Mouse (Mus musculus): ENCODE data around the gene Gatad2b. TPM values are rescaled to one million over a fixed set of nuclear protein-coding genes. Genes with fewer than 3 reads are reported as not detected.
"Not testable (repeated sequence)": the region's sequence is repeated elsewhere in the genome, so short reads cannot be mapped to it uniquely, and the experiment has no call there.

Gatad2b gene
- polyA plus RNA-seq, 2 experiments = 16.8 to 39.9 TPM

DNA sequence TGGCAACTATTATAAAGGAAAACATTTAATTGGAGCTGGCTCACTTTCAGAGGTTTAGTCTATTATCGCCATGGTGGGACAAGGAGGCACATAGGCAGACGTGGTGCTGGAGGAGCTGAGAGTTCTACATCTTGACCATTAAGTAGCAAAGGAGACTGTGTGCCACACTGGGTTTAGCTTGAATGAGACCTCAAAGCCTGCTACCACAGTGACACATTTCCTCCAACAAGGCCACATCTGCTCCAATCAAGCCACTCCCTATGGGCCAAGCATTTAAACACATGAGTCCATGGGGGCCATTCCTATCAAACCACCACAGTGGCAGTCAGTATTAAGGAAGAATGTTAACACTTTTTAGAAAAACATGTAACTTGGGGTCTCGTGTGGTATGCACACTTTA, 45.2 kb downstream of the Gatad2b start:
- no peak for TF ChIP-seq POLR2A (IDR thresholded peaks at IDR 0.05; ENCODE audit: borderline replicate concordance, extremely low read depth, insufficient read depth, insufficient read length)
- peaks cover 13% of the 10 kb centered on the region for H3K36me3 ChIP-seq (ENCODE audit: control insufficient read depth, insufficient read depth, low read length)
- no peaks in the 10 kb centered on the region for H3K9me3 ChIP-seq (ENCODE audit: control insufficient read depth, low read length)
- H3K9ac ChIP-seq (ENCODE audit: low read depth, low read length, severe bottlenecking) = no peak overlapping the region
- 66% methylated on average over 3 of the region's 3 CpGs for whole genome bisulfite sequencing
- ATAC-seq (ENCODE audit: low FRiP score, low read depth) (no peak), DNase-seq (ENCODE audit: low spot score) (no peak)
- H3K4me1 ChIP-seq (ENCODE audit: control insufficient read depth, insufficient read depth, low read length) = no peaks in the 10 kb centered on the region
- no peak overlapping the region for H3K4me2 ChIP-seq (replicated peaks; ENCODE audit: low read depth, low read length, severe bottlenecking)
- H3K27me3 ChIP-seq (ENCODE audit: control insufficient read depth, insufficient read depth, low read length) = no peaks in the 10 kb centered on the region
- no peak overlapping the region for H3K27ac ChIP-seq (replicated peaks; ENCODE audit: low read depth, low read length)
- no peak overlapping the region for H3K4me3 ChIP-seq (replicated peaks; ENCODE audit: low read length)

DNA sequence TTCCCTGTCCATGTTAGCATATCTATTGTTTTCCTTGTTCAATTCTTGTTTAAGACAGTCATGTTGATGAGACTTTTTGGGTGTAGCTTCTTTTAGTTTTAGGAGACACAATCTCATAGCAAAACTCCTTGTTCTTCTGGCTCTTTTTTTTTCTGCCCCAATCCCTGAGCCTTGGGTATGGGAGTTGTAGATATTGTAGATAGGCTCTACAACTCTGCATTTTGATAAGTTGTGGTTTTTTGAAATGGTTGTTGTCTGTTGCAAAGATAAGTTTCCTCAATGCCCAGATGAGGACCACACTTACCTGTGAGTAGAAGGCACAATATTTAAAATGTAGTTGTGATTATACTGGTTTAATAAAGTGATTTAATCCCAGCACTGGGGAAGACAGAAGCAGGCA, 47.2 kb downstream of the Gatad2b start:
- no peak overlapping the region for H3K4me2 ChIP-seq (replicated peaks; ENCODE audit: low read depth, low read length, severe bottlenecking)
- no peaks in the 10 kb centered on the region for H3K9me3 ChIP-seq (ENCODE audit: control insufficient read depth, low read length)
- no peaks in the 10 kb centered on the region for H3K27me3 ChIP-seq (ENCODE audit: control insufficient read depth, insufficient read depth, low read length)
- H3K36me3 ChIP-seq (ENCODE audit: control insufficient read depth, insufficient read depth, low read length) = peaks cover 22% of the 10 kb centered on the region
- H3K27ac ChIP-seq (replicated peaks; ENCODE audit: low read depth, low read length) = no peak overlapping the region
- H3K4me3 ChIP-seq (replicated peaks; ENCODE audit: low read length) = no peak overlapping the region
- ATAC-seq (ENCODE audit: low FRiP score, low read depth) (no peak), DNase-seq (ENCODE audit: low spot score) (no peak)
- no peak overlapping the region for H3K9ac ChIP-seq (ENCODE audit: low read depth, low read length, severe bottlenecking)
- no peak for TF ChIP-seq POLR2A (IDR thresholded peaks at IDR 0.05; ENCODE audit: borderline replicate concordance, extremely low read depth, insufficient read depth, insufficient read length)
- H3K4me1 ChIP-seq (ENCODE audit: control insufficient read depth, insufficient read depth, low read length) = no peaks in the 10 kb centered on the region

DNA sequence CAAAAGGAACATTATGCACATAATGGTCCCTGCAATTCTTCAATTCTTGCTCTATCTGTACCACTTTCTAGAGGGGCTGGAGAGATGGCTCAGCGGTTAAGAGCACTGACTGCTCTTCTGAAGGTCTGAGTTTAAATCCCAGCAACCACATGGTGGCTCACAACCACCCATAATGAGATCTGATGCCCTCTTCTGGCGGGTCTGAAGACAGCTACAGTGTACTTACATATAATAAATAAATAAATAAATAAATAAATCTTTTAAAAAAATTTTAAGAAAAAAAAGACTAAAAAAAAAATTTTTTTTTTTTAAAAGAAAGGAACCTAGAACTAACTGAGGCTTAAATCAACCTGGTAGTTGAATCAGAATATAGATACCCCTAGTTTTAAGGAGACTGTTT, 49.9 kb downstream of the Gatad2b start:
- not testable (repeated sequence) for H3K4me3 ChIP-seq (replicated peaks; ENCODE audit: low read length); H3K27ac ChIP-seq (replicated peaks; ENCODE audit: low read depth, low read length); H3K9ac ChIP-seq (ENCODE audit: low read depth, low read length, severe bottlenecking); ATAC-seq (ENCODE audit: low FRiP score, low read depth); DNase-seq (ENCODE audit: low spot score); H3K4me1 ChIP-seq (ENCODE audit: control insufficient read depth, insufficient read depth, low read length); H3K27me3 ChIP-seq (ENCODE audit: control insufficient read depth, insufficient read depth, low read length); H3K4me2 ChIP-seq (replicated peaks; ENCODE audit: low read depth, low read length, severe bottlenecking); H3K9me3 ChIP-seq (ENCODE audit: control insufficient read depth, low read length)
- WGBS = 56% methylated on average over 2 of the region's 2 CpGs
- H3K36me3 ChIP-seq (ENCODE audit: control insufficient read depth, insufficient read depth, low read length) = peaks cover 40% of the 10 kb centered on the region

DNA sequence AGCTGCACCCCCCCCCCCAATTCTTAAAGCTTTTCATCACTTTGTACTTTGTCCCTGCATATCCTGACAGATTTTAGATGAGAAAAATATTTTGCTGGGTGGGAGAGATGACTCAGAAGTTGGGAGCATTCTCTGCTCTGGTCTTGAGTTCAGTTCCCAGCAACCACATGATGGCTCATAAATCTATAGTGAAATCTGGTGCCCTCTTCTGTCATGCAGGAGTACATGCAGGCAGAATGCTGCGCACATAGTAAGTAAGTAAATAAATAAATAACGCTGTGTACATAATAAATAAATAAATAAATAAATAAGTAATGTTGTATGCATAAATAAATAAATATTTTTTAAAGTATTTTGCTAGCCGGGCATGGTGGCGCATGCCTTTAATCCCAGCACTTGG, 54.9 kb downstream of the Gatad2b start:
- no peak for TF ChIP-seq POLR2A (IDR thresholded peaks at IDR 0.05; ENCODE audit: borderline replicate concordance, extremely low read depth, insufficient read depth, insufficient read length)
- no peak for ATAC-seq (ENCODE audit: low FRiP score, low read depth)

DNA sequence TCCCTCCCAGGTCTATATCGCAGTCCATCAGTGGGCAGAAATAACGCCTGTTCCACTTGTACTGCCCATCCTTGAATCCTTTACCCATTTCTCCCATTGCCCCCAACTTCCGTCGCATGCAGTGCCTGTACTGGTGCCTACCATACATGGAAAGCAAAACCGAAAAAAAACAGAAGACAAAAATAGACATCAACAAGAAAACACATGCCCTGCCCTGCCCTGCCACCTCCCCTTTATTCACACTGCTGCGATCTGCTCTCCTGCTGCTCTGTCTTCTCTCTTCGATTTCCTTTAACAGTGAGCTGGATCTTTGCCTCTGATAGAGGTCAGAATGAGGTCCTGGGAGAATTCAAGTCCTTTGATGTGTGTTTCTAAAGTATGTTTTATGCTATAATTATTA, 65.0 kb downstream of the Gatad2b start:
- no peak overlapping the region for H3K4me2 ChIP-seq (replicated peaks; ENCODE audit: low read depth, low read length, severe bottlenecking)
- no peaks in the 10 kb centered on the region for H3K4me1 ChIP-seq (ENCODE audit: control insufficient read depth, insufficient read depth, low read length)
- H3K27ac ChIP-seq (replicated peaks; ENCODE audit: low read depth, low read length) = no peak overlapping the region
- TF ChIP-seq POLR2A (IDR thresholded peaks at IDR 0.05; ENCODE audit: borderline replicate concordance, extremely low read depth, insufficient read depth, insufficient read length) = no peak
- no peaks in the 10 kb centered on the region for H3K9me3 ChIP-seq (ENCODE audit: control insufficient read depth, low read length)
- H3K27me3 ChIP-seq (ENCODE audit: control insufficient read depth, insufficient read depth, low read length) = no peaks in the 10 kb centered on the region
- no peak overlapping the region for H3K9ac ChIP-seq (ENCODE audit: low read depth, low read length, severe bottlenecking)
- 91% methylated on average over 7 of the region's 7 CpGs for WGBS
- no peak overlapping the region for H3K4me3 ChIP-seq (replicated peaks; ENCODE audit: low read length)
- ATAC-seq (ENCODE audit: low FRiP score, low read depth) = no peak
- DNase-seq (ENCODE audit: low spot score) = no peak
- H3K36me3 ChIP-seq (ENCODE audit: control insufficient read depth, insufficient read depth, low read length) = peaks cover 79% of the 10 kb centered on the region

More for the DNA sequence above, 54.9 kb downstream of the Gatad2b start:
- 97% methylated on average over 4 of the region's 4 CpGs for WGBS
- DNase-seq (ENCODE audit: low spot score) = no peak
- H3K4me1 ChIP-seq (ENCODE audit: control insufficient read depth, insufficient read depth, low read length) = no peaks in the 10 kb centered on the region
- no peak overlapping the region for H3K27ac ChIP-seq (replicated peaks; ENCODE audit: low read depth, low read length)
- H3K9me3 ChIP-seq (ENCODE audit: control insufficient read depth, low read length) = no peaks in the 10 kb centered on the region
- H3K4me2 ChIP-seq (replicated peaks; ENCODE audit: low read depth, low read length, severe bottlenecking) = no peak overlapping the region
- H3K9ac ChIP-seq (ENCODE audit: low read depth, low read length, severe bottlenecking) = no peak overlapping the region
- H3K36me3 ChIP-seq (ENCODE audit: control insufficient read depth, insufficient read depth, low read length) = peaks cover 65% of the 10 kb centered on the region
- no peak overlapping the region for H3K4me3 ChIP-seq (replicated peaks; ENCODE audit: low read length)
- H3K27me3 ChIP-seq (ENCODE audit: control insufficient read depth, insufficient read depth, low read length) = no peaks in the 10 kb centered on the region

DNA sequence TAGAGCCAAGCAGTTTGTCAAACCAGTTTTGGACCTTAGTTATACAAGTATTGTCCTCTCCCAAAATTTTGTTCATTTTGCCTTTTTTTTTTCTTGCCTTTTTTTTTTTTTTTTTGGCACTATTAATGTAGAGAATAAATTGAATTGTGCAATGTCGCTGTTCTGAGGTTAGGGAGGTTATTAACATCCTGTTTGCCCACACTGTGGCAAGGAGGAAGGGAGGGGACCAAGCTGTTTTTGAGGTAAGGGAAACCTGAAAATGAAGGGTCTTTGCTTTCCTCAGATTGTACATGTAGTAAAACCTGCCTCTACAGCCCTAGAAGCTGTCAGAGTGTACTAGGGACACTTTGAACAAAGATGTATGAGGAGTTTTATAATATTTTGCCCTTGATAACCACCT, 66.3 kb downstream of the Gatad2b start:
- ATAC-seq (ENCODE audit: low FRiP score, low read depth) = no peak
- TF ChIP-seq POLR2A (IDR thresholded peaks at IDR 0.05; ENCODE audit: borderline replicate concordance, extremely low read depth, insufficient read depth, insufficient read length) = no peak
- no peak overlapping the region for H3K4me3 ChIP-seq (replicated peaks; ENCODE audit: low read length)
- H3K4me1 ChIP-seq (ENCODE audit: control insufficient read depth, insufficient read depth, low read length) = no peaks in the 10 kb centered on the region
- no peaks in the 10 kb centered on the region for H3K27me3 ChIP-seq (ENCODE audit: control insufficient read depth, insufficient read depth, low read length)
- no peak for DNase-seq (ENCODE audit: low spot score)
- no peak overlapping the region for H3K4me2 ChIP-seq (replicated peaks; ENCODE audit: low read depth, low read length, severe bottlenecking)
- no peak overlapping the region for H3K27ac ChIP-seq (replicated peaks; ENCODE audit: low read depth, low read length)
- no peaks in the 10 kb centered on the region for H3K9me3 ChIP-seq (ENCODE audit: control insufficient read depth, low read length)
- no peak overlapping the region for H3K9ac ChIP-seq (ENCODE audit: low read depth, low read length, severe bottlenecking)
- peaks cover 66% of the 10 kb centered on the region for H3K36me3 ChIP-seq (ENCODE audit: control insufficient read depth, insufficient read depth, low read length)
- 86% methylated on average over 1 of the region's 1 CpGs for WGBS
